Mouse (Mus musculus) heart, adult 11 months (tissue): Measurements from ENCODE around the gene Shisal1.

Experiments
- DNase-seq: peaks from one replicate; pipeline ENCODE4 v3.0.0; 2022

The Shisal1 gene

GRCm38 (mm10) chr15:84366574-84366989 is 80.3 kb downstream of the Shisal1 start:
- DNase-seq = peak; percentile 74

GRCm38 (mm10) chr15:84365675-84366381 is 81.1 kb downstream of the Shisal1 start:
- peak; percentile 83 for DNase-seq

GRCm38 (mm10) chr15:84364746-84365145 is 82.2 kb downstream of the Shisal1 start:
- peak; percentile 77 for DNase-seq

GRCm38 (mm10) chr15:84355081-84355480 is 91.8 kb downstream of the Shisal1 start:
- DNase-seq = no peak

GRCm38 (mm10) chr15:84351915-84352844 is 94.7 kb downstream of the Shisal1 start:
- peak; percentile 83 for DNase-seq

GRCm38 (mm10) chr15:84351342-84351741 is 95.6 kb downstream of the Shisal1 start:
- no peak for DNase-seq

GRCm38 (mm10) chr15:84349915-84350738 is 96.8 kb downstream of the Shisal1 start:
- DNase-seq = peak; percentile 84

- no peak for DNase-seq
These were observed 98.1 kb downstream of the Shisal1 start for GRCm38 (mm10) chr15:84348769-84349168.

- peak; percentile 78 for DNase-seq
These were observed 106.0 kb downstream of the Shisal1 start for GRCm38 (mm10) chr15:84340926-84341325.

GRCm38 (mm10) chr15:84337599-84337998 is 109.3 kb downstream of the Shisal1 start:
- peak; percentile 75 for DNase-seq

GRCm38 (mm10) chr15:84336281-84336817 is 110.5 kb downstream of the Shisal1 start:
- DNase-seq = no peak

GRCm38 (mm10) chr15:84331066-84331612 is 115.8 kb downstream of the Shisal1 start:
- no peak for DNase-seq

- DNase-seq = no peak
These were observed 117.0 kb downstream of the Shisal1 start for GRCm38 (mm10) chr15:84329940-84330339.
